Mouse (Mus musculus): ENCODE results near the gene Zscan21. TPM values are rescaled to one million over a fixed set of nuclear protein-coding genes. Genes with fewer than 3 reads are reported as not detected.
A peak's percentile ranks its signal among the peaks of the same experiment; 100 is the strongest.
"Not testable (repeated sequence)": the region's sequence is repeated elsewhere in the genome, so short reads cannot be mapped to it uniquely, and the experiment has no call there.

Zscan21 gene
- polyA plus RNA-seq, 1 experiment from 2014 or later = 128 TPM

DNA sequence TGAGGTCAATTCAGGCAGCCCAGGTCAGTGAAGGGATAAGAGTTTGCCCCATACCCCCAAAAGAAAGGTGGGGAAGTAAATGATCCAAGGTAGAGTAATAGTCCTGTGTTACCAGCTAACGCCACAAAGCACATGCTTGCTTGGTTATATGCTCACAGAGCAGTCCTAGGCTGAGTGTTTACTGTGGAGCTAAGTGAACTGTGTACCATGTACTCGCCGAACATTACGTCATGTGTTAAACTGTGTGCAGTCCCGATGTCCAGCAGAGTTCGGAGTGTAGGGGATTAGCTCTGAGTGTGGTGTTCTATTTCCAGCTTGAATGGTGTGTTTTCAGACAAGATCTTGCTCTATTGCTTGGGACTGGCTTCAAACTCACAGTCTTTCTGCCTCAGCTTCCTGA is 22.2 kb upstream of the Zscan21 start:
- no peak for DNase-seq (ENCODE audit: low spot score)
- H3K4me2 ChIP-seq (ENCODE audit: low read depth) = no peak overlapping the region
- no peaks in the 10 kb centered on the region for H3K27me3 ChIP-seq (ENCODE audit: control insufficient read depth, insufficient read depth, low read length)
- H3K4me3 ChIP-seq (ENCODE audit: low read depth, low read length) = no peak overlapping the region
- ATAC-seq (ENCODE audit: insufficient read depth, low FRiP score, low TSS enrichment) = no peak
- peaks cover 34% of the 10 kb centered on the region for H3K36me3 ChIP-seq (ENCODE audit: control insufficient read depth, insufficient read depth, low read length)
- no peak overlapping the region for H3K9ac ChIP-seq (ENCODE audit: low read length)
- WGBS = 96% methylated on average over 6 of the region's 6 CpGs
- H3K9me3 ChIP-seq (ENCODE audit: control insufficient read depth, low read length) = no peaks in the 10 kb centered on the region
- H3K27ac ChIP-seq (ENCODE audit: low read depth, low read length) = no peak overlapping the region
- H3K4me1 ChIP-seq (ENCODE audit: control insufficient read depth, insufficient read depth, low read length) = no peaks in the 10 kb centered on the region

DNA sequence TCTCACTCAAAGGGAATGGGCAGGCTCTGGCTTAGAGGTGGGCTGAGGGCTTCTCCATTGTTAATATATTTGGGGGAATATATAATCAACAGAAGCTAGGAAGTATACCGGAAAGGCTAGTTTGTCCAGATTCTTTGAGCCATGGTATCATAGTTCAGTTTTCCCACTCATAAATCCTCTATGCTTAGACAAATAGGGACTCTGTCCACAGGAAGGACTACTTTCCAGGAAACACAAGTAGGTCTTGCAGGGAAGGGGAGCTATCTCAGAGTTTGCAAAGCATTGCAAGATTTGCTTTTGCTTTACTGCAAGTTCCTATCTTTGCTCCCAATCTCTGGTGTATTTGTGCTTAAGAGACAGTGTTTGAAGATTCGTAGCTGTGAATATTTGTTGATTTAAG is 11.7 kb upstream of the Zscan21 start:
- H3K4me3 ChIP-seq (ENCODE audit: low read depth, low read length) = no peak overlapping the region
- ATAC-seq (ENCODE audit: insufficient read depth, low FRiP score, low TSS enrichment) (no peak), DNase-seq (ENCODE audit: low spot score) (no peak)
- no peak overlapping the region for H3K27ac ChIP-seq (ENCODE audit: low read depth, low read length)
- H3K4me1 ChIP-seq (ENCODE audit: control insufficient read depth, insufficient read depth, low read length) = no peaks in the 10 kb centered on the region
- no peaks in the 10 kb centered on the region for H3K27me3 ChIP-seq (ENCODE audit: control insufficient read depth, insufficient read depth, low read length)
- no peak overlapping the region for H3K4me2 ChIP-seq (ENCODE audit: low read depth)
- 96% methylated on average over 2 of the region's 2 CpGs for WGBS
- H3K36me3 ChIP-seq (ENCODE audit: control insufficient read depth, insufficient read depth, low read length) = peaks cover 8% of the 10 kb centered on the region
- no peaks in the 10 kb centered on the region for H3K9me3 ChIP-seq (ENCODE audit: control insufficient read depth, low read length)
- no peak overlapping the region for H3K9ac ChIP-seq (ENCODE audit: low read length)

DNA sequence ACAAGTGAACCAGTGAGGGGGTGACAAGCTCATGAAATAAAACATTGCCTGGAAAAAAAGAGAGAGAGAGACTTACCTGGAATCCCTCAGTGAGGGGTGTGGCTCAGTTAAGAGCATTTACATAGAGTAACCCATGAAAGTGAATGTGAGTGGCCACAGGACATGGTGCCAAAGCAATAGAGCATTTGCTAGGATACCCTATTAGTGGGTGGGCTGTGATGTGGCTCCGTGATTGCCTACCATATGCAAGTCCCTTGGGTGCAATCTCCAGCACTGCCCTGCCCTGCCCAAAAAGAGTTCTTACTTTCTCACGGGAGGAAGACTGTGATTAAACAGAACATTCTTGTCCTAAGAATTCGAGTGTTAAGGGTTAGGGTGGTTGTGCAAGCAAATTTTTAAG is 9.6 kb upstream of the Zscan21 start:
- DNase-seq (ENCODE audit: low spot score) (no peak), ATAC-seq (ENCODE audit: insufficient read depth, low FRiP score, low TSS enrichment) (no peak)
- Histone ChIP-seq H3K27ac (ENCODE audit: low read depth, low read length) (no peak overlapping the region), H3K4me3 (ENCODE audit: low read depth, low read length) (no peak overlapping the region), H3K9ac (ENCODE audit: low read length) (no peak overlapping the region), H3K4me2 (ENCODE audit: low read depth) (no peak overlapping the region), H3K4me1 (ENCODE audit: control insufficient read depth, insufficient read depth, low read length) (no peaks in the 10 kb centered on the region), H3K36me3 (ENCODE audit: control insufficient read depth, insufficient read depth, low read length) (peaks cover 4% of the 10 kb centered on the region), H3K27me3 (ENCODE audit: control insufficient read depth, insufficient read depth, low read length) (no peaks in the 10 kb centered on the region), H3K9me3 (ENCODE audit: control insufficient read depth, low read length) (no peaks in the 10 kb centered on the region)
- WGBS = 61% methylated on average over 3 of the region's 3 CpGs

DNA sequence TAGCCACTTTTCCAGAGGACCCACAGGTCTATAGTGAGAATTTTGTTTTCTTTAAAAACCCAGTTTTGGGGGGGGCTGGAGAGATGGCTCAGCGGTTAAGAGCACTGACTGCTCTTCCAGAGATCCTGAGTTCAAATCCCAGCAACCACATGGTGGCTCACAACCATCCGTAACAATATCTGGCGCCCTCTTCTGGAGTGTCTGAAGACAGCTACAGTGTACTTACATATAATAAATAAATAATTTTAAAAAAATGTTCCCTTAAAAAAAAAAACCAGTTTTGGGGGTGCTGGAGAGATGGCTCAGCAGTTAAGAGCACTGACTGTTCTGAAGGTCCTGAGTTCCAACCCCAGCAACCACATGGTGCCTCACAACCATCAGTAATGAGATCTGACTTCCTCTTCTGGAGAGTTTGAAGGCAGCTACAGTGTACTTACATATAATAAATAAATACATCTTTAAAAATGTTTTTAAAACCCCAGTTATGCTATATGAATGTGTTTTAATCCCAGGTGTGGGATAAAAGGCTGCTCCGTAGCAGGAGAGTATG is 6.8 kb upstream of the Zscan21 start:
- H3K27ac ChIP-seq (ENCODE audit: low read depth, low read length); H3K27me3 ChIP-seq (ENCODE audit: control insufficient read depth, insufficient read depth, low read length); H3K4me1 ChIP-seq (ENCODE audit: control insufficient read depth, insufficient read depth, low read length); H3K9ac ChIP-seq (ENCODE audit: low read length); H3K9me3 ChIP-seq (ENCODE audit: control insufficient read depth, low read length); DNase-seq (ENCODE audit: low spot score); H3K4me3 ChIP-seq (ENCODE audit: low read depth, low read length); H3K36me3 ChIP-seq (ENCODE audit: control insufficient read depth, insufficient read depth, low read length); H3K4me2 ChIP-seq (ENCODE audit: low read depth); ATAC-seq (ENCODE audit: insufficient read depth, low FRiP score, low TSS enrichment): not testable (repeated sequence)
- WGBS = 71% methylated on average over 4 of the region's 4 CpGs

DNA sequence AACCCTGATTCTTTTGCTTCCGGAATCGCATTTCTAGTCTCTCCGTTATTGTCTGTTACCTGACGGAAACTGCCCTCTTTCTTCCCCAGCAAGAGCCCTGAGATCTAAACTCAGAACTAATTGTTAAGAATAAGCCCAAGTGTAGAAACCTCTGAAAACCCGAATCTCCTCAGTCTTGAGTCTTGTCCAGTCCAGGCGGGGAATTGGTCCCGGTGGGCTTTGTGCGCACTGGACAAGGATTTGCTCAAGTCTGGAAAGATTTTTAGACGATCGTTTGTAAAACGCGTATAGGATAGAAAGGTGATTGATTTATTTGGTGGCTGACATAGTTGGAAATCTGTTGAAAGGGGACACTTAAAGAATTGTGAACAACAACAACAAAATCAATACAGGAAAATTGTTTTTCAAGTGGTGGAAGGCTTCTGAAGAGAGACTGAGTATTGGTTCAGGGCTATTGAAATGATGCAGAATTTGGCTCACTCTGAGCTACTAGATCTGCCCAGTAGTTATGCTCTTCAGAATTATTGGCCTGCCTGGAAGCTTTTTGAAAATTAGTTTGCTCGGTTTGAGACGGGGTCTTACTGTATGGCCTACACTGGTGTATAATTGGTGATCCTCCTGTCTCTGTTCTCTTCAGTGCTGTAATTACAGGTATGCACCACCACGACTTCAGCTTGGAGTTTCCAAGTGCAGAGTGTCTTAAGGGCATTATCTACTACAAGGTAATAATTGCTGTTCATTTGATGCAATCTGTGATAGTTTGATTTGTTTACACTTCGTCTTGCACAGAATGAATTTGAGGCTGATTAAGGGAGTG is 704 bp downstream of the Zscan21 start:
- H3K9ac ChIP-seq (ENCODE audit: low read length) = peak overlapping the region; percentile 81
- 0 out of 2 replicates have a peak, but pooled peaks cover 2% of the 10 kb centered on the region for H3K36me3 ChIP-seq (ENCODE audit: control insufficient read depth, insufficient read depth, low read length)
- peak overlapping the region; percentile 61 for H3K4me2 ChIP-seq (ENCODE audit: low read depth)
- H3K4me1 ChIP-seq (ENCODE audit: control insufficient read depth, insufficient read depth, low read length) = peaks cover 3% of the 10 kb centered on the region; the same call in 1 of the 2 replicates
- H3K27ac ChIP-seq (ENCODE audit: low read depth, low read length) = peak overlapping the region; percentile 69
- ATAC-seq (ENCODE audit: insufficient read depth, low FRiP score, low TSS enrichment) = peak; percentile 39; the same call in 1 of the 2 replicates
- no peaks in the 10 kb centered on the region for H3K27me3 ChIP-seq (ENCODE audit: control insufficient read depth, insufficient read depth, low read length)
- WGBS = 14% methylated on average over 16 of the region's 16 CpGs
- no peak for DNase-seq (ENCODE audit: low spot score)
- H3K4me3 ChIP-seq (ENCODE audit: low read depth, low read length) = peak overlapping the region; percentile 66
- H3K9me3 ChIP-seq (ENCODE audit: control insufficient read depth, low read length) = no peaks in the 10 kb centered on the region

DNA sequence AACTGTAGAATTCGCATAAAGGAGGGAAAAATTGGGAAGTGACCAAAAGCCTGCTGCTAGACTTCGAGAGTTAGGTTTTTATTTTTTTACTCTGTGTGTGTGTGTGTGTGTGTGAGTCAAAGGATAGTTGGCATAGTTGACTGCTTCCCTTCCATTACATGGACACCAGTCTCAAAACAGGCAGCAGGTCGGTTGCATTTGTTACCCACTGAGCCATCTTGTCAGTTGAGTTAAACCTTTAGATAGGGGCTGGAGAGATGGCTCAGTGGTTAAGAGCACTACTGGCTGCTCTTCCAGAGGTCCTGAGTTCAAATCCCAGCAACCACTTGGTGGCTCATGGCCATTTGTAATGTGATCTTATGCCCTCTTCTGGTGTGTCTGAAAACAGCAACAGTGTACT is 1.3 kb downstream of the Zscan21 start:
- no peak for ATAC-seq (ENCODE audit: insufficient read depth, low FRiP score, low TSS enrichment)
- 92% methylated on average over 3 of the region's 3 CpGs for WGBS
- H3K27ac ChIP-seq (ENCODE audit: low read depth, low read length) = no peak overlapping the region
- H3K9ac ChIP-seq (ENCODE audit: low read length) = no peak overlapping the region
- H3K9me3 ChIP-seq (ENCODE audit: control insufficient read depth, low read length) = no peaks in the 10 kb centered on the region
- 0 out of 2 replicates have a peak, but pooled peaks cover 2% of the 10 kb centered on the region for H3K36me3 ChIP-seq (ENCODE audit: control insufficient read depth, insufficient read depth, low read length)
- H3K4me2 ChIP-seq (ENCODE audit: low read depth) = peak overlapping the region; percentile 61
- DNase-seq (ENCODE audit: low spot score) = no peak
- H3K4me1 ChIP-seq (ENCODE audit: control insufficient read depth, insufficient read depth, low read length) = peaks cover 3% of the 10 kb centered on the region; the same call in 1 of the 2 replicates
- H3K27me3 ChIP-seq (ENCODE audit: control insufficient read depth, insufficient read depth, low read length) = no peaks in the 10 kb centered on the region
- peak overlapping the region; percentile 66 for H3K4me3 ChIP-seq (ENCODE audit: low read depth, low read length)

DNA sequence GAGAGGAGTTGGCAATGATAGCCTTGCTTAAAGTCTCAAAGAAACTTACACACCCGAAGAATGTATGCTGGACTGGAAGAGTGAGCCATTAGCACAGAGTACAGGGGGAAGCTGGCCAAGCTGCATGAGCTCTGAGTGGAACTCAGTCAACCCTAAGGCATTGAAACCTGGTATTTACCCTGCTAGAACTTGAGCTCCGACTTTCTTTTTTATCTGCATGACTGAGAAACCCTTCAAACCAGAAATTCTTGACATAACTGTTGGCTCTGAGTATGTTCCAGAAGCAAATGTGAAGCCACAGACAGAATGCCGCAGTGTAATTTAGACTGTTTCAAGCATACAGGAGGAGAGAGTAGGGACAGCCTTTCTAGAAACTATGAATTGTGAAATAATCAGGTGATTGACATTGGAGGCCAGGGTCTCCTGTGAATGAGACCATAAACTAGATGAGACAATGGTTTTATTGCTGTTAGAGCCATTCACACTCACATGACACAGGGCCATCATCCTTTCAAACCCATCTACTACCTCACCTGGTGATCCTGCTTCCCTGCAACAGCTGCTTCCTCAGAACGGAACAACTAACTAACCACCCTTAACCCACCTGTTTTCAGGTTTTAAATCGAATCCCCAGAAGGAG is 15.8 kb downstream of the Zscan21 start:
- Histone ChIP-seq H3K4me1 (ENCODE audit: control insufficient read depth, insufficient read depth, low read length) (no peaks in the 10 kb centered on the region), H3K4me3 (ENCODE audit: low read depth, low read length) (no peak overlapping the region), H3K27me3 (ENCODE audit: control insufficient read depth, insufficient read depth, low read length) (no peaks in the 10 kb centered on the region), H3K27ac (ENCODE audit: low read depth, low read length) (no peak overlapping the region), H3K36me3 (ENCODE audit: control insufficient read depth, insufficient read depth, low read length) (peaks cover 24% of the 10 kb centered on the region), H3K4me2 (ENCODE audit: low read depth) (no peak overlapping the region), H3K9me3 (ENCODE audit: control insufficient read depth, low read length) (no peaks in the 10 kb centered on the region), H3K9ac (ENCODE audit: low read length) (no peak overlapping the region)
- DNase-seq (ENCODE audit: low spot score) (no peak), ATAC-seq (ENCODE audit: insufficient read depth, low FRiP score, low TSS enrichment) (no peak)
- 76% methylated on average over 5 of the region's 5 CpGs for WGBS

DNA sequence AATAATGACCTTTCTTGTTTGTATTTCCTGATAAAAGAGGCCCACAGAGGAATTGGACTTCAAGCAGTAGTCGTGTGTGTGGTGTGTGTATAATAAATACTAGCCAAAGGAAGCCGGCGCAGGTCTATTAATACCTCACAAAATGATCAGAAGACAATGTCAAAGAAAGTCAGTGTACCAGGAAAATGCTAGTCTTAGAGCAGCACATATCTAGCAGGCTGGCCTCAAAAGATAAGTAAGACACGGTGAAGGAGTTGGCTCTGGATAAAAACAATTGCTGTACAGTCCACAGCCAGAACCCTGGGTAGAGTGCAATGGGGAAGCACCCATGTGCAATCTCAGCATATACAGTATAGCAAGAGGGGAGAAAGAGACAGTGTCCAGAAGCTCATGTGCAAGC is 20.6 kb downstream of the Zscan21 start:
- no peak overlapping the region for H3K9ac ChIP-seq (ENCODE audit: low read length)
- DNase-seq (ENCODE audit: low spot score) (no peak), ATAC-seq (ENCODE audit: insufficient read depth, low FRiP score, low TSS enrichment) (no peak)
- H3K27me3 ChIP-seq (ENCODE audit: control insufficient read depth, insufficient read depth, low read length) = no peaks in the 10 kb centered on the region
- H3K4me2 ChIP-seq (ENCODE audit: low read depth) = no peak overlapping the region
- no peaks in the 10 kb centered on the region for H3K9me3 ChIP-seq (ENCODE audit: control insufficient read depth, low read length)
- no peaks in the 10 kb centered on the region for H3K4me1 ChIP-seq (ENCODE audit: control insufficient read depth, insufficient read depth, low read length)
- H3K27ac ChIP-seq (ENCODE audit: low read depth, low read length) = no peak overlapping the region
- H3K36me3 ChIP-seq (ENCODE audit: control insufficient read depth, insufficient read depth, low read length) = peaks cover 13% of the 10 kb centered on the region; the same call in 1 of the 2 replicates
- WGBS = 90% methylated on average over 4 of the region's 4 CpGs
- no peak overlapping the region for H3K4me3 ChIP-seq (ENCODE audit: low read depth, low read length)
